Mouse (Mus musculus): ENCODE measurements at regions not wholly inside any gene's neighbourhood (a gene's known extent, or its start where the extent isn't known, plus 50 kb on each side); places are given as distances from the start of the nearest gene placed in this dataset.

DNA sequence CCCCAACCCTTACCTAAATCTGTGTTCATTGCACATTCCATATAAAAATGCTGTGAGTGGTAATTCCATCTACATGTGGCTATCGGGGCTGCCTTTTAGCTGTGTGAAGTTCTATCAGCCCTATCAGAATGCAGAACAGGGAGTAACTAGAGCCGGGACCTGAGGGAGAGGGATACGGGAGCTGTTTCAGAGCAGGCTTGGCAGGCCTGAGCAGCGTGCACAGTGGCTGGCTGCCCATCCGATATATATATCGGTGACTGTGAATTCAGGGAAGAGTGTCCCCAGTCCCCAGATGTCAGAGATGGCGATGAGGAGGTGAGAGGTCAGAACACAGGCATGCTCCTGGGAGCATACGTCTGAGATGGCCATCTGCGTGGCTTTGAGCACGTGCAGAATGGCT lies 79.0 kb downstream of the Arl4c start:
- no peak for DNase-seq

DNA sequence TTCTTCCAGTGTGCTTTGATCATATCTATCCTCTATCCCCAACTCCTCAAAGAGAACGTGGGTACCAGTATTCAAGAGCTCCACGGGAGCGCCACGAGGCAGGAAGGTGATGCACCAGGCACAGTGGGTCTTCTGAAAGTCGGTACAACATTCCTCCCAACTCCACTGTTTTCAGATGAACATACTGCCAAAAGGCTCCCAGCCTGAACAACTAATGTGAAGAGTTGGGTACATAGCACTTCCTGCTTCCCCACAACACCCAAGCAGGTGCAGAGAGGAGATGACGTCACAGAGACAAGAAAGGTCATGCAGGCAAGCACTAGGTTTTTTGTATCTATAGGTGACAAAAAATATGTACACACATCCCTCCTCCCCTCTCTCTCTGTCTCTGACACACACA lies 79.7 kb downstream of the Arl4c start:
- no peak for DNase-seq

DNA sequence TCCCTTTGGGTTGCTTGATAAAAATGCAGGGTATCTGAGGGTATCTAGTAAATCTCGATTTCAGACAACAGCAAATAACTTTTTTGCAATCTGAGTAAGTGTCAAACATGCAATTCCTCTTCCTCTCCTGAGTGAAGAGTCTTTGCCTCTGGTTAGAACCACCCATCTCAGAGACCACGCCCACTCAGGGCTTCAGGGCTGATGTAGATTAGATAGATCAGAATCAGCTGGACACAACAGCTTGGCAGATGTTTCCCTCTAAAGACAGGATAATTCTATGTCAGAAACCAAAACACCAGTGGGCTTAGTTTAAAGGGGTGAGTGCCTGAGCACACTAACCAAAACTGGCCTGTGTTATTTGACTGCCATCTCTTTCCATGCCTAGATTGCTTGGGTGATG lies 80.8 kb downstream of the Arl4c start:
- DNase-seq, result no peak

DNA sequence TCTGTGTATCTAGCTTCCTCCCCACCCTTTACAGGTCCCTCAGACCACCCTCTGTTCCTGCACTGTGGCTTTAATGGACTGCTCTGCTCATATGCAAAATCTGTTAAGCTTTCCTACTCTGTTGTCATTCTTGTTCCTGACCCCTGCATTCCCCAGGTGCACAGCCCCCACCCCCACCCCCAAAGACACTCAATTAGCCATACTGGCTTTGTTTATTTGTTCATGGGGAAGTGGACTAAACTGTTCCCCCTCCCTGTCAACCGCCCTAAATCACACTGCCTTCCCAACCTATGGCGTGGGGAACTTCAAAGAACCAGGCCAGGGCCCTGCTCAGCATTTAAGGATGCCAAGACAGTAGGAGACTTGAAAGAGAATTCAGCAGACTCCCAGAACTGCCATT lies 89.0 kb downstream of the Arl4c start:
- no peak for DNase-seq

DNA sequence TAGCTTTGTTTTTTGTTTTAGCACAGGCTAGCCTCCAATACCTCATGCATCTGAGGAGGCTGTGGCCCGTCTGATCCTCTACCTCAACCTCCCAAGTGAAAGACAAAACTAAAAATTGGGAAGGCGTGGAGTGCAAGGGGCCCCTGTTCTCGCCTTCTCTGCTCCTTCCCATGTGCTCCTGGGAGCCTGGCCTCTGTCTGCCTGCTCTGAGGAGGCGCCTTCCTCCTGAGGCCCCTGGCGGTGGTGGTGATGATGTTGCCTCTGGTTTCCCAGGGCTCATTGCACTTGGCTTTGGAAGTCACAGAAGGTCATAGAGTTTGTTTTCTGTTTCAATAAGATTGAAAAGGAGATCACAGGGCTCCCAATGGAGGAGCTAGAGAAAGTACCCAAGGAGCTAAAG lies 90.8 kb downstream of the Arl4c start:
- DNase-seq, result no peak

DNA sequence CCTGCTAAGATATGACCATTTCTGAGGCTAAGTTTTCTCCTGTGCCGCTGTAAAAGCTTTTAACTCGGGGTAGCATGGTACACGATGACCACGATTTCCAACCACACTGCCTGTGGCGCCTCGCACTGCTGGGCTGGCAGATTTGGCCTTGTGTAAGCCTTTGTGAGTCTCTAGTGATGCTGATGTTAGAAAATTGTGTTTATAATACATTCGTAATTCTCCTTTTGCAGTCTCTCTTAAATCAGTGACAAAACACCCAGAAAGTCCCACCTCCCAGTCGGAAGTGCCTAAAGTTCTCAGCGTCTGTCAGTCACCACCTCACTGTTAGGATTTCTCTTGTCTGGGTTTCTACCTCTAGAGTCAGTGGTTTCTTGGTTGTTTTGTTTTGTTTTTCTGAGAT lies 91.2 kb downstream of the Arl4c start:
- DNase-seq, result no peak

DNA sequence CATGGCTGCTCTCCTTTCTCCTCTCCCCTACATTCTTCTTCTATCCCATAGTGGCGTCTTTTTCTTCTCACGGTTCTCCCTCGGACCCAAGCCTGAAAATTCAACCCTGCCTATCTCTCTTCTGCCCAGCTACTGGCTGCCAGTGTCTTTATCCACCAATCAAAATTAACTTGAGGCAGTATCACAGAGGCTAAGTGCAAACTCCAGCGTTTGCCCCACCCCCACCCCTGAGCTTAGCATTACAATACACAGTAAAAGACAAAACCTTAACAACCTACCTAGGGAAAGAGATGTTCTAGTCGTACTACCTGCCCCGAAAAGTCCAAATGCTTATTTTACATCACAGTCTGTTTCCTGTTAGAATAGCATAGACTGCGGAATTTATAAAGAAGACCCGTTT lies 93.2 kb downstream of the Arl4c start:
- no peak for DNase-seq

DNA sequence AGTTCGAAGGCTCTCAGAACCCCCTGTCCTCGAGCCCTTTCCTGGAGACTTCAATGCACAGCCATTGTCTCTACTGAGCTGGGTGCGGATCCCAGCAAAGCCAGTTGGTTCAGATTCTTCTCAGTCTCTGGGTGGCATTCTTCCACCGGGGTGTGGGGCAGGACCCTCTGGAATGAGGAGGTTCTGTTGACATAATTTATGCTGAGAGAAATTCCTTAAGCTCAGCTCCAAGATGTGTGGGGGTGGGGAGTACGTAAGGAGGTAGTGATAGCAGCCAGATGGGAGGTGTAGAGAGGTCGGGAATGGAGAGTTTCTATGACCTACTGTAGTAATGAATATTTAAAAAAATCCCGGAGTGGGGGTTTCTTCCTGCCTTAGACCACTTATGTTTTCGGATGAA lies 93.8 kb downstream of the Arl4c start:
- no peak for DNase-seq

DNA sequence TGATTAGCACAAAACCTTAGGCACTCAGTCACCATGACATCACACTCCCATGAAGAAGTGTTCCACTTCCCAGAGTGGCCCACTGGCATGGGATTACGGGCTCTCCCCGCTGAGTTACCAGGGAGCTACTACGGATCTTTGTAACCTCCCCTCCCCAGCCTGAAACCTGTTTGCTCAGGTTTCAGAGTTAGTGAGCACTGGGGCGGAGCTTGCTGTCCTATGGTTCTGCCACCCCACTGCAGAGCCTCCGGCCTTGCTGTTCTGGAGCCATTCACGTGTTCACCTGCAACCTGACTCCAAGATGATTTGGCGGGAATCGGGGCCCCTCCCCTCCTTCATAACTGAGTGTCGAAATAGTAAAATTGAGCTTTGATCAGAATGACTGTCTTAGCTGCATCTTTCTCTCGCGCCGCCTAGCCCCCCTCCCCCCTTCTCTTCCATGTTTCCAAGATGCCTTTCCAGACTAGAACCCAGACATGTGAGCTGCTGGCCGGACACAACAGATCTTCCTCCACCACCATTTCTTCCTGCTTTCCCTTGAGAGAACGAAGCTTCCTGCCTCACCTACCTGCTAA lies 95.8 kb upstream of the Glrp1 start:
- peak; percentile 40 to 57 for DNase-seq

DNA sequence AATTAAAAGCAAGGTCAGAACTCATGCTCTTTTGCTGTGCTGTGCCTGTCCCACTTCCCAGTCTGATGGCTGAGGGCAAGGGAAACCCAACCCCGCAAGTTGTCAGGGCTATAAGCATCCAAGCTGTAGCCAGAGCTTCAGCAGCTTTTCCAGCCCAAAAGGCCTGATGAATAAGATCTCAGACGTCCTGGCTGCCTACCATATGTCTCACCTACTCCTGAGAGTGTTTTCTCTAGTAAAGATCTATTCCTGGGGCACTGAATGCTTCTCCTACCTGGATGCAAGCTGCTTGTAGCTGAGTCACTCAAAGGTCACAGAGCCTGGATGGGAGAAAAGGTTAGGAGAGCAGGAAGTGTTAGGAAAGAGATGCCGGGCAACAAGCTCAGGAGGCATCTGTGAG lies 92.4 kb upstream of the Glrp1 start:
- DNase-seq, result no peak

DNA sequence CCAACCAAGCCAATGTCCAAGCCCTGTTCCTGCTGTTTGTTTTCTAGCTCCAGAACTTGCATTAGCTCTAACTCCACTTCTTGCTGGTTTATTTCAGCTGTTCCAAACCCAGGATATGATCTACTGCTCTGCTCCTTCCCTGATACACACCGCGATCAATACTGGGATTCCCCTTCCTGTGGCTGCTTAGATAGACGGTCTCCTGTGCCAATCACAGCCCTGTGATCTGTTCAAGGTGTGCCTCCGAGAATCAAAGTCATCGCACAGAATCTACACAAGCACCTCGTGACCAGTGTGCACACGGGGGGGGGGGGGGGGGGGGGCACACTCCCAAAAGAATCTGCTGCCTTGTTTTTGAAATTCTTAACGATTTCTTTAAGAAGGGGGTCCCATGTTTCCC lies 91.9 kb upstream of the Glrp1 start:
- DNase-seq, result no peak

DNA sequence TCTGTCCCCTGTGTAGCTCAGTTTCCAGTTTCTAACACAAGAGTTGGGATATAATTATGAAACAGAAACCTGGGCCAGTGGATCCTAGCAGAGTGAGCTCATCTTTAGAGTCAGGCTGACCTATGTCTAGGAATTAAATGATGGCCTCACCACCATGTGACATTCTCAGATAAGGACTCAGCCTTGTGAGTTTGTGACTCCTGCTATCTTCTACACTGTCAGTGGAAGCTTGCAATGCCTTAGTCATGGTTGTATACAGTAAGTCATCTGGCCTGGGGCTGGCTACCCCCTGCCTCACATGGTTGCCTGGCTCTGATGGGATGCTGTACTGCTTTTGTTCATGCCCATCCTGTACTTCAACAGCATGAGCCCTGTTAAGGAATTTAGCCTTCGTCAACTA lies 90.3 kb upstream of the Glrp1 start:
- DNase-seq, result no peak

DNA sequence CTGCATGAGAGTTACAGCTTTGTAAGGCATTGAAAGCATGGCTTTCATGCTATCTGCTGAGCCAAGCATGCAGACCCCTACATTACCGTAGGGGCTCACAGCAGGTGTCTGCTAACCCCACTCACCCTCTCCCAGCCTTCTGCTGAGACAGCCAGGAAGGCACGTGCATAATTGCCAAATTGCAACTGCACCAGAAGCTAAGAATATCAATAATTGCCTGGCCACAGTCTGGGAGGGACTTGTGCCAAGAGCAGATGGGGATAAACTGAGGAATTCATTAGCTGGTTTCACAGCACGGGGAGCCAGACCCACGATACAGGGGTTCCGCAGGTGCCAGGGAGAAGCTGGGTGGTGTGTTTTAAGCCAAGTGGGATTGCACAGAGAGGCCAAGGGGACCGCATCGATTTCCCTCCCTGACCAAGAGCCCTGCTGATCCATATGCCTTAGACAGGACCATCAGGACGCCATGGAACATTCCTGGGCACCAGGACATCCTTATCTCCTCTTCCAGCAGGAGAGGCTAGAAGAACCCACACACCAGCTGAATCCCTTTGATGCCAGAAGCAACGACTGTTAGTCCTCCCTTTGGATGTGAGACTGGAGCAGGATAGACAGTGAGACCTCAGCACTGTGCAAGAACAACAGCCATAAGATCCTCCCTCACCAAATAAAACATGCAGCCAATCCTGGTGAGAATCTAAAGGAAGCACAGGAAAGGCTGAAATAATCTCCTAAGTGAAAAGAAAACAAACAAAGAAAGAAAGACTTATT lies 84.8 kb upstream of the Glrp1 start:
- DNase-seq, result no peak

DNA sequence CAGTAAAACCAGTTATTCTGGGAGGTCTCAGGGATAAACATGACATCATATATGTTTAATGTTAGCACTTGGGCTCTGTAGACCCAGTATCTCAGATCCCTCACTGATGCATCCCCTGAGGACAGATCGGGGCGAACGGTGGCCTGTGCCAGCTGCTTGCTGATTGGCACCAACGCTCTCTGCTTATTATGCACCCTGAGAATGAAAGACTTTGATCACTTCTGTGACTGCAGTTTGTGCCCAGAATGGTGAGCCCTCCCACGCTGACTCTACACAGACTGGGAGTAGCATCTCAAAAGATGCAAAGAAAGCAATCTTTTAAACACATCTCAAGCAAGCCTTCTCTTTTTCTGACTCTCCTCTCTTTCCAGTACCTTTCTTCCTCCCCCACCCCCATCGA lies 82.2 kb upstream of the Glrp1 start:
- DNase-seq, result no peak

DNA sequence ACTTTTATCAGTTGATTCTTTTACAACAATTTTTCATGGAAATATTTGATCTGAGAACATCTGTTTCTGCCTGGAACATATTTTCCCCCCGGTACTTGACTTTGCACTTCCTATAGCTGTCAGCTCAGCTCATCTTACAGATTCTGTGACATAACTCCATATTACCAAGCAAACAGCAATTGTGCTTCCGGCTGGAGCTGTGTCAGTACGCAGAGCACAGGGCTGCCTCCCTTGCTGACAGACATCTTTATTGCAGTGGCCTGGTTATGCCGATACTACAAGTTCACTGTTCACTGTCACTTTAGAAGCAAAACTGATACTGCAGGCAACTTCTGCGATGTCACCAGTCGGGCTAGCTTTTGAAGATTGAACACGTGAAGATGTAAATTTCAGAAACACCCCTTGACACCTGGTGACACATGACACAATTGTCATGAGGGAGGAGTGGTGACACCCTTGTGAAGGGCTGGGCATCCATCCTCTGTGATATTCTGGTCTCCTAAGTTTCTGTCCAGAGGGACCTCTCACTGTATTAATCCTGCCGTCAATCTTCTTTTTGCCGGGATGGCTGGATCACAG lies 81.0 kb upstream of the Glrp1 start:
- DNase-seq, result no peak

DNA sequence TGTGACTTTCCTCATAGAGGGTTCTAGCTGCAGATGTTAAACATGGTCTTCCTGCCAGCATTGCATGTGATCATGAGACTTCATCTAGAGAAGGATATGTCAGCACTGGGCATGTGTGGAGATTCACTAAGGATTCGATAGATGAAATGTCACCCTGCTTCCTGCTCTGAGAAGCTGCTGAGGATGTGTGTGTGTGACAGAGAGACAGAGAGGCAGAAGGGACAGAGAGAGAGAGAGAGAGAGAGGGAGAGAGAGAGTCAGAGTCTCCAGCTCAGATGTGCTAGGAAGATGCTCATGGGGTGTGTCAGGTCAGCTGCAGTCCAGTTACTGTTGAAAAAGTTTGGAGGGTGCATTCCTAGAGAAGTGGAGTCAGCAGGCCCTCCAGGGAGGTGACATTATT lies 78.9 kb upstream of the Glrp1 start:
- DNase-seq, result no peak

DNA sequence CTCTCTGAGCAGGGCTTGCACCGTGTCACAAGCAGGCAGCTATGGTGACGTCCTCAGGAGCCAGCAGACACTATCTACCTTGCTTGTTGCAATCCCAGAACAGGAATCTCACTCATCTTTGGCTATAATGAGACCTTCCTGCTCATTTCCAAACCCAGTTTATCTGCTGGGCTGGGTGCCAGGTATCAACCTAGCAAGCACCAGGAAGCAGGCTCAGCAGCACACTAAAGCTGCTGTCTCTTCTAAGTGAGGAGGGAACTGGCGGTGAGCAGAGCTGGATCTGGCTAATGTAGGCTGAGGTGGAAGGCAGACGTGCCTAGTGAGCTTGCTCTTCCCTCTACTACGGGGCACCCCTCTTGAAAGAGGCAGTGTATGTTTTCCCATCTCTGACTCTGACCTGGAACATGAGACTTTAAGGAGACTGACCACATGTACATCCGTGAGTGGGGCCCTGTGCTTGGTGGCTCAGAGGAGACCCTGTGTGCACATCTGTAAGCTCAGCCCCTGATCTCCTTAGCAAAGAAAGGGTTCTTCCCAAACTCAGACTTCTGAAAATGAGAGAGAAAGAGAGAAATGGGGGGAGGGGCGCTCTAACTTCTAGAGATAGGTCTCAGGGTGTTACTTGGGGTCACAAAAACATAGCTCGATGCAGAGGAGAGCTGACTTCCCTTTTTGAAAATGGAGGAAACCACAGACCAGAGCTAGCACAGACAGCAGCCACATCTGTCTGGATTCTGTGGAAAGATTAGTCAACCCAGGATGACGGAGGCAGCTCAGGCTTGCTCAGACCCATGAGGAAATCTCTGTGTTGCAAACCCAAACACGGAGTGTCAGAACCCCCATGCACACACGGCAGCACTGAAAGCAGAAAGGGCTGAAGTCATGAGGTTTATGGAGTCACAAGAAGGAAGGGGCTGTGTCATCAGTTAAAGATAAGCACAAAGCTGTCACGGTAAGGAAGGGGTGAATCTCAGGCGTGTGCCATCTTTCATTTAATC lies 77.3 kb upstream of the Glrp1 start:
- no peak for DNase-seq

DNA sequence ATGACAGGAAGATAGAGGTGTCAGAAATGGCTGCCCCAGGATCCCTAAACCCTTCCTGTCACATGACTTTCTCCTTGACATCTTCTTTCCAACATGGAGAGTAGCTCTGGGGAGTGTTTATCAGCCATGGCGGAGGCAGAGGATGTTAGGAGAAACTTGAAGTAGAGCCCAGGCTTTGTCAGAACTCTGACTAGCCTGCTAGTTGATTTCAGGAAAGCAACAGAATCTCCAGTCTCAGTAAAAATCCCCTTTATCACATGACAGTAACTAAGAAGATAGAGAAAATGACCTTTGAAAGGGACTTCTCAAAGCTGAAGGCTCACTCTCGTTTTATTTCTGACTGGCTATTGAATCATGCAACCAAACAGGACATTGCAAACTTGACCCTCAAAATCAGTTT lies 76.3 kb upstream of the Glrp1 start:
- DNase-seq, result no peak

DNA sequence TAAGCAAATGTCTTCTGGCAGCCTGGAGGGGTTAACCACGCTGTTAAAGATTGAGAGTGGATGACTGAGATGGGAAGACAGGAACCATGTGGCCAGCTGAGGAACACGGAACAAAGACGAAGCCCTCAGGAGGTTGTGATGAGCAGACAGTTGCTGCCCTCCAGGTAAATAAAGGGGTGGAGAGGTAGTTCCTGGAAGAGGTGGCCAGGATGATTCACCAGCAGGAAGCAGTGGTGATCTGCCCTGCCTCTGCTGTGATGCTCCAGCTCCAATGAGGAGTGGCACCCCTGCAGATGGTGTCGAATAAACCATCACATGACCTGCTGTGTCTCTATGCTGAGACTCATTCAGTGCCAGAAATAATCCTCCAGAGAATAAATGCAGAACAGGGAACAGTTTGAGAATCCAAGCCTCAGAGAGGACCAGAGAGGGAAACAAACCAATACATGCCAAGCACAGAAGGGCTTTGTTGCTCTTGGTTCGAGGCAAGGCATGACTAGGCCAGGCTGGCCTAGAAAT lies 74.7 kb upstream of the Glrp1 start:
- no peak for DNase-seq

DNA sequence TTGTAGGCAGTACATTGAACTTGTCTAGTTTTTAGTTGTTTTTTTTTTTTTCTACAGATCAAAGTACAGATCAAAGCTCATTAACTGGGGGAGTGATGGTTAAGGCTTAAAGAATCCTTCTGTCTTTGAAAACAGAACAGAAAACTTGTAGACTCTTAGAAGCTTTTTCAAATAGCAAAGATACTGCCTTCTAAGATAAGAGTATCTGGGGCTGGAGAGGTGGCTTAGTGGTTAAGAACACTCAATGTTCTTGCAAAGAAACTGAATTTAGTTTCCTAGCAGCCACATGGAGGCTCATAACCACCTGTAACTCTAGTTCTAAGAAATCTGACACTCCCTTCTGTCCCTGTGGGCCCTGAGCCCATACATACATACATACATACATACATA lies 68.4 kb upstream of the Glrp1 start:
- no peak for DNase-seq

DNA sequence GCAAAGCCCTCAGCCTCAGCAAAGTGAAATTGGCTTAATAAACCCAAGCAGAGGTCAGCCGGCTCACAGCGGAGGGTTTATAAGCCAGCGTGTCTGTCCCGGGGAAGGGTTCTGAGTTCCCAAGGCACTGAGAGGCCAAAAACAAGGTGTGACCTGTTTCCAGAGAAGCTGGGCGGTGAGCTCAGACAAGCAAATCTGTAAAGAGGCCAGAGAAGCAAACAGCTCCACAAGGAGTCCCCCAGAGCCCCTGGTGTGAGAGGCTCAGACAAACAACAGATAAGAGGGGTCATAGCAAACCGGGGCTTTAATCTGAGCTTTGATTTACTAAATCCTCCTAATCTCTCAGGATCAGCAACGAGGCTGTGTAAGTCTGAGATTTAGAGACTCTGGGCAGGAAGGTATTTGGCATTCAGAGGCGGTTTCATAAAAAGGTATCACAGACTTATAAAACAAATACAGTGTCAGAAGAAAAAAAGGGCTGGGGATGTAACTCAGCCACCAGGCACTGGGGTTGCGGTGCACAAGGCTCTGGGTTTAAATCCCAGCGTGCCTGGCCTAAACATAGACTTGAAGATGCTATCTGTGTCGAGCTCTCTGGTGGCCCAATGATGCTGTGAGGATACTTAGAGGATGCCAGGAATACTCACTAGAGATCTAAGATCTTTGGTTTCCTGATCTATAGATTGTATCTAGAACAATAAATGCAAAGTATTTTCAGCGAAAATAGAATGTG lies 67.8 kb upstream of the Glrp1 start:
- DNase-seq, result no peak

DNA sequence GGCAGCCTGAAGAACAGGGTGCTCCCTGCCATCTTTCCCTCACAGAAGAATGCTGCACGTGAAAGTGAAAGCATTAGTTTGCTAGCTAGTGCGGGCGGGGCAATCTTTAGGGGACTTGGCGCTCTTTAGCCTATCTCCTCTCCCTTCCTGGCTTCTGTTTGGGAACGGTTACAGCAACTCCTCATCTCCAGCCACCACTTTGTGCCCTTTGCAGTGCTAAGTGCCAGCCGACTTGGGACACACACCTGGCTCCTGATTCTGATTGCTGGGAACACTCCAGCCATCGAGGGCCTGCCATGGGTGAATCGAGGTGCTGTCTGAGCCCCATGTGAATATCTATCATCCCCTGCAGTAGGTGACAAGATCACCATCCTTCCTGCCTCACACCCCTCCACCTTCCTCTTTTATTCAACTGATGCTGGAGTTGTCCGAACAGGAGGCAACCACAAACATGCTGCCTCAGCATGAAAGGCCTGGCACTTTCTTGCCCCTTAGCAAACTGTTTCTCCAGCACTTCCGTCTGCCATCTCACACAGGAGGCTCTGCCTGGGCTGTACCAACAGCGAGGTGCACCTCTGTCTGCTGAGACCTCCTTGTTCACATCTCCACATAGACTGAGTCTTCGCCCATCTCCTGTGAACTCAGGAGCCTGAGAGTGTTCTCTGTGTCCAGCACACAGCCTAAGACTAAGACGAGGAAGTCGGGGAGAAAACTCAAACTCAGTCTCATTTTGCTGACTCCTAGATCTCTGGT lies 66.2 kb upstream of the Glrp1 start:
- peak; percentile 12 to 30 for DNase-seq
